Mouse (Mus musculus) erythroblast, embryonic 14.5 days (primary cell): Measurements from ENCODE around the gene Tnpo2.

Experiments used
- GATA1 ChIP-seq: IDR thresholded peaks from 2 replicates; pipeline ENCODE4 v1.6.1; 2012; ENCODE audit warnings: low read length, inconsistent platforms, mixed read lengths
- TAL1 ChIP-seq: IDR thresholded peaks from 3 replicates; pipeline ENCODE4 v1.6.1; 2012; ENCODE audit warnings: low read length, inconsistent platforms, mixed read lengths

DNA sequence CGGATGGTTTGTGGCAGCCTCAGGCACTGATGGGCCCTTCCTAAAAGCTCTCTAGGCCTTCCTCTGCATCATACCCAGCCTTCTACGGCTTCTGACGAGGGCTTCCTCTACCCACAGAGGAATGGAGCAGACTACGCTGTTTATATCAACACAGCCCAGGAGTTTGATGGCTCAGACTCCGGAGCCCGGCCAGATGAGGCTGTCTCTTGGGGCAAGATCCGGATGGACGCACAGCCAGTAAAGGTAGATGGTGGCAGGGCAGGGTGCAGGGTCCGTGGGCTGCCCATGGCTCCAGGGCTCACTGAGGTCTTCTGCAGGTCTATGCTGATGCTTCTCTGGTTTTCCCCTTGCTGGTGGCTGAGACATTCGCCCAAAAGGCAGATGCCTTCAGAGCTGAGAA lies 37.9 kb downstream of the Tnpo2 start:
- no peak for TF ChIP-seq GATA1
- no peak for TF ChIP-seq TAL1
